Mouse (Mus musculus): Measurements from ENCODE around the gene Dab2ip. TPM values are rescaled to one million over a fixed set of nuclear protein-coding genes. Genes with fewer than 3 reads are reported as not detected.

Dab2ip gene
- polyA plus RNA-seq, 1 experiment from 2014 or later, result 46.6 TPM

DNA sequence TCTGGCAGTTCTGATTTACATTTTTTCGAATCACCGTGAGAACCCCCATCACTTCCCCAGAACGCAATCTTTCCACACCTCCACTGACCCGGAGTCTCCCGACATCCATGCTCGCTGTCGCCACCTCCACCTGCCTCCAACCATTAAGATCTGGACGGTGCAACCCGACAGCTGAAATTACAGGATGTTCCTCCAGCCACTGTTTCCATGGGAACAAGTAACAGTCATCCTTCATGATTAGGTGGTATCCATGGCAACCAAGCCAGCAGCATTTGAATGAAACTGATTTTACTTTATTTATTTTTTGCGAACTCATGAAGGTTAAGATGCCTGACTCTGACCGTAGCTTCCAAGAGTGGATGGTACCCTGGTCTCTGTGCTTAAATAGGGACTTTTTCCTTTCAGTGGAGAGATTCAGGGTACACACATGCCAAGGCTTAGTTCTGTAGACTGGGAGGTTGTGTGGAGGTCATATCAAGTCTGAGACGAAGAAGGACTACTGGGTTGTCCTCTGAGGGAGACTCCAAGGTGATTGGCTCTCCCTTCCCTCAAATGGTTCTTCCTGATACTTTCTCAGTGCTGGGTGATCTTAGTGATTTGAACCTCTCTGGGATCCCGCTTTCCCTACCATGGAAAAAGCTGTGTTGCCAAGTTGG is 79.9 kb downstream of the Dab2ip start:
- Histone ChIP-seq H3K4me2 (ENCODE audit: low read length) (no peak overlapping the region), H3K27me3 (ENCODE audit: control insufficient read depth, insufficient read depth, low read length) (no peaks in the 10 kb centered on the region), H3K9me3 (ENCODE audit: control insufficient read depth, low read length) (no peaks in the 10 kb centered on the region), H3K4me1 (ENCODE audit: control insufficient read depth in 2 of 2, insufficient read depth in 2 of 2, low read length in 2 of 2) (peaks cover 28 to 54% of the 10 kb centered on the region in 2 experiments), H3K36me3 (ENCODE audit: control insufficient read depth, insufficient read depth, low read length) (peaks cover 9% of the 10 kb centered on the region; the same call in 1 of the 2 replicates), H3K4me3 (ENCODE audit: control insufficient read depth in 1 of 2, insufficient read depth in 1 of 2, low read depth in 1 of 2, low read length in 2 of 2) (no peak overlapping the region), H3K27ac (replicated peaks in 1 of 2; ENCODE audit: control insufficient read depth in 1 of 2, insufficient read depth in 1 of 2, low read depth in 2 of 2, low read length in 2 of 2) (no peak overlapping the region), H3K9ac (ENCODE audit: low read length) (no peak overlapping the region)
- ATAC-seq (ENCODE audit: insufficient number of reproducible peaks, insufficient read depth, low FRiP score, low read depth), result no peak
- 56% methylated on average over 13 of the region's 13 CpGs for WGBS

DNA sequence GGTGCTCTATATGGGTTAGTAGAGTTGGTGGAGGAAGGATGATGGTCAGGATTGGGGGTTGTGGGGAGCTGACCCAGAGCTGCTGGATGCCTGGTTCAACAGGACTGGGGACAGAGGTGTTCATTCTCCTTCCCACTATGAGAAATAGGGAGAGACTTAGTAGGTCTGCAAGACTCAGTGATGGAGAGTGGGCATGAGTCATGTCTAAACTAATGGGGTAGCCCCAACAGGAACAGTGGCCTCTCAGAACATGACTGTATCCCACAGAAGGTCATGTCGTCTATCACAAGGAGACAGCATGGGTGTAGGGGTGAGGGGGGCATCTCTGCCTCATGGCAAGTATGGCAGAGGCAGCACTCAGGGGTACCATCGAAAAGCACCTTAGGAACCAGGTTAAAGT is 81.7 kb downstream of the Dab2ip start:
- no peak for ATAC-seq (ENCODE audit: insufficient number of reproducible peaks, insufficient read depth, low FRiP score, low read depth)
- Histone ChIP-seq H3K36me3 (ENCODE audit: control insufficient read depth, insufficient read depth, low read length) (peaks cover 21% of the 10 kb centered on the region), H3K4me3 (ENCODE audit: control insufficient read depth in 1 of 2, insufficient read depth in 1 of 2, low read depth in 1 of 2, low read length in 2 of 2) (no peak overlapping the region), H3K27me3 (ENCODE audit: control insufficient read depth, insufficient read depth, low read length) (no peaks in the 10 kb centered on the region), H3K27ac (replicated peaks in 1 of 2; ENCODE audit: control insufficient read depth in 1 of 2, insufficient read depth in 1 of 2, low read depth in 2 of 2, low read length in 2 of 2) (no peak overlapping the region; a peak in 1 of 4 replicates), H3K9me3 (ENCODE audit: control insufficient read depth, low read length) (no peaks in the 10 kb centered on the region), H3K9ac (ENCODE audit: low read length) (no peak overlapping the region), H3K4me2 (ENCODE audit: low read length) (no peak overlapping the region), H3K4me1 (ENCODE audit: control insufficient read depth in 2 of 2, insufficient read depth in 2 of 2, low read length in 2 of 2) (peaks cover 20 to 38% of the 10 kb centered on the region in 2 experiments)
- WGBS, result 67% methylated on average over 2 of the region's 2 CpGs

GRCm38 (mm10) chr2:35640576-35640975 is 82.5 kb downstream of the Dab2ip start:
- Histone ChIP-seq H3K9ac (ENCODE audit: low read length) (no peak overlapping the region), H3K27ac (replicated peaks in 1 of 2; ENCODE audit: control insufficient read depth in 1 of 2, insufficient read depth in 1 of 2, low read depth in 2 of 2, low read length in 2 of 2) (peak overlapping the region; percentile 34 to 37; a peak in 2 of 4 replicates), H3K4me1 (ENCODE audit: control insufficient read depth in 2 of 2, insufficient read depth in 2 of 2, low read length in 2 of 2) (peaks cover 18 to 32% of the 10 kb centered on the region in 2 experiments), H3K9me3 (ENCODE audit: control insufficient read depth, low read length) (no peaks in the 10 kb centered on the region), H3K4me2 (ENCODE audit: low read length) (no peak overlapping the region), H3K27me3 (ENCODE audit: control insufficient read depth, insufficient read depth, low read length) (no peaks in the 10 kb centered on the region), H3K36me3 (ENCODE audit: control insufficient read depth, insufficient read depth, low read length) (peaks cover 27% of the 10 kb centered on the region), H3K4me3 (ENCODE audit: control insufficient read depth in 1 of 2, insufficient read depth in 1 of 2, low read depth in 1 of 2, low read length in 2 of 2) (no peak overlapping the region)
- WGBS, result 53% methylated on average over 13 of the region's 13 CpGs
- ATAC-seq (ENCODE audit: insufficient number of reproducible peaks, insufficient read depth, low FRiP score, low read depth), result no peak

DNA sequence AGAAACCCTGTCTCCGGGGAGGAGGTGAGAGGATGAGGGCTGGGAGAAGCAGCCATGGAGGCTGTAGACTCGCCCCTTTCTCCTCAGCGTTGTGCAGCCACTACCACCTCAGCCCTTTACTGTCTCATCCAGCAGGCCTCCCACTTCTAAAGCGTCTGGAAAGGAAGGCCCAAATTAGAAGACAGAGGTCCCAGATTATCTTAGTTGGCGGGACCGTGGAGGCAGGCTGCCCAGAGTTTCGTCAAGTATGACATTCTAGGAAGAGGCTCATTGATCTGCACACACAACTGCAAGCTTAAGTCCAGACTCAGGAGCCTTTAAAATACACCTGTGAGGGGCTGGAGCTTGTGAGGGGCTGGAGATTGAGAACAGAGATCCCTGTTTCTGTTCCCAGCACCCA is 84.2 kb downstream of the Dab2ip start:
- ATAC-seq (ENCODE audit: insufficient number of reproducible peaks, insufficient read depth, low FRiP score, low read depth), result no peak
- H3K9ac ChIP-seq (ENCODE audit: low read length), result no peak overlapping the region
- no peak overlapping the region for H3K4me3 ChIP-seq (ENCODE audit: control insufficient read depth in 1 of 2, insufficient read depth in 1 of 2, low read depth in 1 of 2, low read length in 2 of 2)
- 35% methylated on average over 7 of the region's 7 CpGs for WGBS
- H3K27me3 ChIP-seq (ENCODE audit: control insufficient read depth, insufficient read depth, low read length), result no peaks in the 10 kb centered on the region
- H3K9me3 ChIP-seq (ENCODE audit: control insufficient read depth, low read length), result no peaks in the 10 kb centered on the region
- peaks cover 41% of the 10 kb centered on the region for H3K36me3 ChIP-seq (ENCODE audit: control insufficient read depth, insufficient read depth, low read length)
- H3K27ac ChIP-seq (replicated peaks in 1 of 2; ENCODE audit: control insufficient read depth in 1 of 2, insufficient read depth in 1 of 2, low read depth in 2 of 2, low read length in 2 of 2), result no peak overlapping the region
- peaks cover 25 to 46% of the 10 kb centered on the region in 2 experiments for H3K4me1 ChIP-seq (ENCODE audit: control insufficient read depth in 2 of 2, insufficient read depth in 2 of 2, low read length in 2 of 2)
- H3K4me2 ChIP-seq (ENCODE audit: low read length), result no peak overlapping the region

GRCm38 (mm10) chr2:35646553-35646952 is 88.5 kb downstream of the Dab2ip start:
- peaks cover 17 to 29% of the 10 kb centered on the region in 2 experiments for H3K4me1 ChIP-seq (ENCODE audit: control insufficient read depth in 2 of 2, insufficient read depth in 2 of 2, low read length in 2 of 2)
- WGBS, result 61% methylated on average over 8 of the region's 8 CpGs

GRCm38 (mm10) chr2:35649708-35650107 is 91.6 kb downstream of the Dab2ip start:
- ATAC-seq (ENCODE audit: insufficient number of reproducible peaks, insufficient read depth, low FRiP score, low read depth), result no peak
- Histone ChIP-seq H3K4me3 (ENCODE audit: control insufficient read depth in 1 of 2, insufficient read depth in 1 of 2, low read depth in 1 of 2, low read length in 2 of 2) (no peak overlapping the region), H3K4me2 (ENCODE audit: low read length) (no peak overlapping the region), H3K27ac (replicated peaks in 1 of 2; ENCODE audit: control insufficient read depth in 1 of 2, insufficient read depth in 1 of 2, low read depth in 2 of 2, low read length in 2 of 2) (no peak overlapping the region), H3K4me1 (ENCODE audit: control insufficient read depth in 2 of 2, insufficient read depth in 2 of 2, low read length in 2 of 2) (peaks cover 12 to 34% of the 10 kb centered on the region in 2 experiments; a peak in 3 of 4 replicates), H3K9me3 (ENCODE audit: control insufficient read depth, low read length) (no peaks in the 10 kb centered on the region), H3K27me3 (ENCODE audit: control insufficient read depth, insufficient read depth, low read length) (no peaks in the 10 kb centered on the region), H3K9ac (ENCODE audit: low read length) (no peak overlapping the region), H3K36me3 (ENCODE audit: control insufficient read depth, insufficient read depth, low read length) (peaks cover 32% of the 10 kb centered on the region)
- 47% methylated on average over 4 of the region's 4 CpGs for WGBS

More at GRCm38 (mm10) chr2:35646553-35646952, 88.5 kb downstream of the Dab2ip start:
- no peak overlapping the region for H3K4me3 ChIP-seq (ENCODE audit: control insufficient read depth in 1 of 2, insufficient read depth in 1 of 2, low read depth in 1 of 2, low read length in 2 of 2)
- ATAC-seq (ENCODE audit: insufficient number of reproducible peaks, insufficient read depth, low FRiP score, low read depth), result no peak
- H3K27ac ChIP-seq (replicated peaks in 1 of 2; ENCODE audit: control insufficient read depth in 1 of 2, insufficient read depth in 1 of 2, low read depth in 2 of 2, low read length in 2 of 2), result no peak overlapping the region
- H3K27me3 ChIP-seq (ENCODE audit: control insufficient read depth, insufficient read depth, low read length), result no peaks in the 10 kb centered on the region
- H3K4me2 ChIP-seq (ENCODE audit: low read length), result no peak overlapping the region
- H3K36me3 ChIP-seq (ENCODE audit: control insufficient read depth, insufficient read depth, low read length), result peaks cover 44% of the 10 kb centered on the region
- no peak overlapping the region for H3K9ac ChIP-seq (ENCODE audit: low read length)
- no peaks in the 10 kb centered on the region for H3K9me3 ChIP-seq (ENCODE audit: control insufficient read depth, low read length)

DNA sequence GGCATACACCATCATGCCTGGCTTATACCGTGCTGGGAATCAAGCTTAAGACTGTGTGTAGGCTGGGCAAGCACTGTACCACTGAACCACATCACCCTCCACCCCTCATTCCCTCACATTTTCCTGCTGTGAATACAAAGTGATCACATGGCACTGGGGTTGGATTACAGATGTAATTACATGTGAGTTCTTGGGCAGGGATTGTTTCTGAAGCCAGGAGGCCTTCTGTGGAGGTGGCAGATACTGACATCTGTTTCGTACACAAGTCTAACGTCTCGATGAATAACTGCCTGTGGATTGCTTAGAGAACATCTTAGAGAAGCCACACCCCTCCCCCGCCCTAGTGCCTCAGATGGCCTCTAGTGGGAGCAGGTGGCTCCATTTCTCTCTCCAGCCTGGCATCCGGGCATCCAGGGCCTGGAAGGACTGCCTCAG is 93.2 kb downstream of the Dab2ip start:
- no peaks in the 10 kb centered on the region for H3K27me3 ChIP-seq (ENCODE audit: control insufficient read depth, insufficient read depth, low read length)
- H3K4me2 ChIP-seq (ENCODE audit: low read length), result no peak overlapping the region
- WGBS, result 70% methylated on average over 6 of the region's 6 CpGs
- no peak overlapping the region for H3K9ac ChIP-seq (ENCODE audit: low read length)
- peaks cover 24% of the 10 kb centered on the region for H3K36me3 ChIP-seq (ENCODE audit: control insufficient read depth, insufficient read depth, low read length)
- no peaks in the 10 kb centered on the region for H3K9me3 ChIP-seq (ENCODE audit: control insufficient read depth, low read length)
- H3K4me1 ChIP-seq (ENCODE audit: control insufficient read depth in 2 of 2, insufficient read depth in 2 of 2, low read length in 2 of 2), result peaks cover 18 to 39% of the 10 kb centered on the region in 2 experiments
- ATAC-seq (ENCODE audit: insufficient number of reproducible peaks, insufficient read depth, low FRiP score, low read depth), result no peak
- H3K4me3 ChIP-seq (ENCODE audit: control insufficient read depth in 1 of 2, insufficient read depth in 1 of 2, low read depth in 1 of 2, low read length in 2 of 2), result no peak overlapping the region
- H3K27ac ChIP-seq (replicated peaks in 1 of 2; ENCODE audit: control insufficient read depth in 1 of 2, insufficient read depth in 1 of 2, low read depth in 2 of 2, low read length in 2 of 2), result no peak overlapping the region; a peak in 1 of 4 replicates

DNA sequence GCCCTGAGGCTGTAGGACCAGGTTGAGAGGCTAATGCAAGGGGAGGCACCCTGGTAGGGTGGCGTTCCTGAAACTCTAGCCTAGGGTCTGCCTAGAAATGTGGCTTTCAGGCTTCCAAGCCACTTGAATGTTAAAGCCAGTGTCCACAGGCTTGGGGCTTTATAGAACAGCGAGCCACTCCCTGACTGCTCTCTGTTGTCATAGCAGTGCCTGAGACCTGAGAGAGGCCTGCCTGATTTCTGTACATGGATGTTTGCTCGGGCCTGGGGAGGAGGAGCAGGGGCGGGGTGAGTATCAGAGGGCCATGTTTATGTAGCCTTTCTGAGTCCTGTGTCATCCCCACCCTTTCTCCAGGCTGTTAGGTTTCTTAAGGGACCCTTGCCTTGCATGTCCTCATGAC is 94.9 kb downstream of the Dab2ip start:
- no peaks in the 10 kb centered on the region for H3K27me3 ChIP-seq (ENCODE audit: control insufficient read depth, insufficient read depth, low read length)
- H3K36me3 ChIP-seq (ENCODE audit: control insufficient read depth, insufficient read depth, low read length), result peaks cover 21% of the 10 kb centered on the region
- no peaks in the 10 kb centered on the region for H3K9me3 ChIP-seq (ENCODE audit: control insufficient read depth, low read length)
- ATAC-seq (ENCODE audit: insufficient number of reproducible peaks, insufficient read depth, low FRiP score, low read depth), result no peak
- WGBS, result 71% methylated on average over 4 of the region's 4 CpGs
- no peak overlapping the region for H3K4me3 ChIP-seq (ENCODE audit: control insufficient read depth in 1 of 2, insufficient read depth in 1 of 2, low read depth in 1 of 2, low read length in 2 of 2)
- no peak overlapping the region for H3K9ac ChIP-seq (ENCODE audit: low read length)
- H3K4me2 ChIP-seq (ENCODE audit: low read length), result no peak overlapping the region
- peaks cover 16 to 45% of the 10 kb centered on the region in 2 experiments for H3K4me1 ChIP-seq (ENCODE audit: control insufficient read depth in 2 of 2, insufficient read depth in 2 of 2, low read length in 2 of 2)
- H3K27ac ChIP-seq (replicated peaks in 1 of 2; ENCODE audit: control insufficient read depth in 1 of 2, insufficient read depth in 1 of 2, low read depth in 2 of 2, low read length in 2 of 2), result no peak overlapping the region

Data from heart, embryonic 14.5 days (tissue).